Mouse (Mus musculus) heart, embryonic 16.5 days (tissue): ENCODE data around the gene Swi5. TPM values are rescaled to one million over a fixed set of nuclear protein-coding genes. Genes with fewer than 3 reads are reported as not detected.
"Not testable (repeated sequence)": the region's sequence is repeated elsewhere in the genome, so short reads cannot be mapped to it uniquely, and the experiment has no call there.

Source experiments
- ATAC-seq: fragments of 200-750 bp; cut with Nextera tagmentation; replicated peaks from 2 replicates; pipeline ENCODE4 v1.8.0; 2017; ENCODE audit warnings: moderate number of reproducible peaks; ENCODE audit not compliant: insufficient read depth, low FRiP score; ENCODE audit errors: extremely low read depth
- H3K27ac ChIP-seq: fragments of 300-500 bp; sonication (generic); 2 replicates; pipeline ENCODE4 v1.5.1; 2014; ENCODE audit warnings: mild to moderate bottlenecking, low read length, control low read depth, moderate library complexity
- H3K27me3 ChIP-seq: fragments of 300-500 bp; sonication (generic); 2 replicates; pipeline ENCODE4 v1.6.1; 2014; ENCODE audit warnings: low read length, mixed read lengths; ENCODE audit not compliant: control insufficient read depth, insufficient read depth
- H3K36me3 ChIP-seq: fragments of 300-500 bp; sonication (generic); 2 replicates; pipeline ENCODE4 v1.6.1; 2014; ENCODE audit not compliant: control insufficient read depth, insufficient read depth
- H3K4me1 ChIP-seq: fragments of 300-500 bp; sonication (generic); 2 replicates; pipeline ENCODE4 v1.6.1; 2014; ENCODE audit warnings: low read length, mixed read lengths; ENCODE audit not compliant: control insufficient read depth, insufficient read depth
- H3K4me2 ChIP-seq: fragments of 300-500 bp; sonication (generic); 2 replicates; pipeline ENCODE4 v1.6.1; 2014; ENCODE audit warnings: low read depth, mild to moderate bottlenecking, control low read depth, low read length
- H3K4me3 ChIP-seq: fragments of 300-500 bp; sonication (generic); 2 replicates; pipeline ENCODE4 v1.5.1; 2014; ENCODE audit warnings: mild to moderate bottlenecking, control low read depth, low read length
- H3K9ac ChIP-seq: fragments of 300-500 bp; sonication (generic); 2 replicates; pipeline ENCODE4 v1.6.1; 2014; ENCODE audit warnings: low read length, control low read depth
- H3K9me3 ChIP-seq: fragments of 300-500 bp; sonication (generic); replicated peaks from 2 replicates; pipeline ENCODE4 v1.6.1; 2016; ENCODE audit warnings: low read length; ENCODE audit not compliant: control insufficient read depth
- WGBS: fragments of 180-500 bp; shearing (Covaris S2); extraction: QIAGEN DNeasy Blood & Tissue Kit; methylation state at CpG from one replicate; pipeline ENCODE4 v1.1.7; 2014; 5-methylcytosine and 5-hydroxymethylcytosine counted together
- polyA plus RNA-seq: library from polyadenylated mRNA; unstranded; fragments of >200 nt; fragmentation: Nextera tagmentation; extraction: Ambion mirVana; gene quantifications from 2 replicates; pipeline ENCODE4 v1.2.1, GENCODE M21; 2015

The Swi5 gene
- polyA plus RNA-seq, 1 experiment from 2014 or later, result 327 TPM

DNA sequence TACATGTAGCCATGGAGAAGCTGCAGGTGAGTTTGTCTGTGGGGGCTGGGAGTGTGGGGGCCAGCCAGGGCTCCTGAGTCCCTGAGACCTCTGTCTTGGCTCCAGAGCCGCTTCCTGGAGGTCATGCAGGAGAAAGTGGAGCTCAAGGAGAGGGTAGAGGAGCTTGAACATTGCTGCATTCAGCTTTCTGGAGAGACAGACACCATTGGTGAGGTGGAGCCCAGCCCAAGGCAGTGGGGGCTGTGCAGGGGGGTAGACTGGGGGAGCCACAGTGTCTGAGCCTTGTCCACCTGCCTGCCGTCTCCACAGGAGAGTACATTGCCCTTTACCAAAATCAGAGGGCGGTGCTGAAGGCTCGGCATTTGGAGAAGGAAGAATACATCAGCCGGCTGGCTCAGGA is 17.8 kb upstream of the Swi5 start:
- Histone ChIP-seq H3K9me3 (no peaks in the 10 kb centered on the region), H3K36me3 (peaks cover 48% of the 10 kb centered on the region), H3K4me3 (no peak overlapping the region), H3K9ac (no peak overlapping the region), H3K27me3 (no peaks in the 10 kb centered on the region), H3K4me1 (no peaks in the 10 kb centered on the region), H3K4me2 (no peak overlapping the region), H3K27ac (no peak overlapping the region)
- WGBS, result 86% methylated on average over 5 of the region's 5 CpGs
- no peak for ATAC-seq

DNA sequence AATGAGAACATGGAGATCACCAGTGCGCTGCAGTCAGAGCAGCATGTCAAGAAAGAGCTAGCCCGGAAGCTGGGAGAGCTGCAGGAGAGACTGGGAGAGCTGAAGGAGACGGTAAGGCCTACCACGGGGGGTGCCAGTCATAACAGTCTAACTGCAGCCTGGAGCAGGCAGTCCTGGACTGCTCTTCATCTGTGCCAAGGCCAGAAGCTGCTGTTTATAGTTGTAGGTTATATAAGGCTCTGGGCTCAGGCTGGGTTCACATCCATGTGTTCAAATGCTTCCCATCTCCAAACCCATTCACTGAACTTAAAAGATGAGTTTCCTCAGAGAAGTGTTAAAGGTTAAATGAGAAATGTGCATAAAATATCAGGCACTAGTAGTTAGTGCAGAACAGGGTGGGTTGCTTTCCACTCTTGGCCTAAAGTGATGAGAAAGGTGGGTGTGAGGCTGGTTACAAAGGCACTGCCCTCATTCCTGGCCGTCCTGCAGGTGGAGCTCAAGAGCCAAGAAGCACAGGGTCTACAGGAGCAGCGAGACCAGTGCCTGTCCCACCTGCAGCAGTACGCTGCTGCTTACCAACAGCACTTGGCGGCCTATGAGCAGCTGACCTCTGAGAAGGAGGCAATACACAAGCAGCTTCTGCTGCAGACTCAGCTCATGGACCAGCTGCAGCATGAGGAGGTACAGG is 16.4 kb upstream of the Swi5 start:
- Histone ChIP-seq H3K9me3 (no peaks in the 10 kb centered on the region), H3K4me1 (no peaks in the 10 kb centered on the region), H3K4me3 (no peak overlapping the region), H3K9ac (no peak overlapping the region), H3K27ac (no peak overlapping the region), H3K4me2 (no peak overlapping the region), H3K27me3 (no peaks in the 10 kb centered on the region), H3K36me3 (peaks cover 57% of the 10 kb centered on the region)
- WGBS, result 60% methylated on average over 8 of the region's 8 CpGs
- peak; percentile 28; the same call in 1 of the 2 replicates for ATAC-seq

DNA sequence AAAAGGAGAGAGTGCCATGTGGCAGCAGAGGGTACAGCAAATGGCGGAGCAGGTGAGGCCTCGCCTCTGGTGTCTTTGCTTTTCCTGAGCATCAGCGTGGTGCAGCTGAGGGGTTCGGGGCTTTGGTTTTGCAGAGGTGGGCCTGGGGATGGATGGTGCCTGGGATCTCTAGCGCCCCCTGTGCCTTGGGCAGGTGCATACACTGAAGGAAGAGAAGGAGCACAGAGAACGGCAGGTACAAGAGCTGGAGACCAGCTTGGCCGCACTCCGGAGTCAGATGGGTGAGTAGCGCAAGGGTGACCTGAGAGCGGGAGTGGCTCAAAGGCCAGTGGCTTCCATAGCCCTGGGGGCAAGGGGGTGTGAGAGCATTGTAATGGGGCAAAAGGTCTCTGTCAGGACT is 15.1 kb upstream of the Swi5 start:
- Histone ChIP-seq H3K36me3 (peaks cover 69% of the 10 kb centered on the region), H3K4me1 (no peaks in the 10 kb centered on the region), H3K9me3 (no peaks in the 10 kb centered on the region), H3K27ac (no peak overlapping the region), H3K27me3 (no peaks in the 10 kb centered on the region), H3K9ac (no peak overlapping the region), H3K4me3 (no peak overlapping the region), H3K4me2 (no peak overlapping the region)
- ATAC-seq, result no peak
- WGBS, result 85% methylated on average over 10 of the region's 10 CpGs

DNA sequence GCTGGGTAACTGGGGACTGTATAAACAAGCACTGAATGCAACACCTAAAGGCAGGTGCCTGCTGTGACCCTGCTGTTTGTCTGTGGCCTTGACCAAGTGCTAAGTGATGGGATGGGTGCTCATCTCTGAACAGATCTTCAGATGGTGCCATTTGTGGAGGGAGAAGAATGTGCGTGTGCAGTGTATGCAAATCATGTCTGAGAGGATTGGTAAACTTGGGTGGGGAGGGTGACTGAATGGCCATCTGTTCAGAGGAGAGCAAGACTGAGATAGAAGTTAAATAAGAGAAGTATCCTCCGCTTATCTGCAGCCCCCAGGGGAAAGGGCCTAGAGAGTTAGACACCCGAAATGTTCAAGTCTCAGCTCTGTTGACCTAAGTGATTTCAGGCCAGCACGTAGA is 11.6 kb upstream of the Swi5 start:
- Histone ChIP-seq H3K27me3 (no peaks in the 10 kb centered on the region), H3K9me3 (no peaks in the 10 kb centered on the region), H3K36me3 (peaks cover 54% of the 10 kb centered on the region), H3K4me1 (peaks cover 3% of the 10 kb centered on the region), H3K9ac (no peak overlapping the region), H3K4me3 (no peak overlapping the region), H3K27ac (no peak overlapping the region), H3K4me2 (no peak overlapping the region)
- ATAC-seq, result no peak
- WGBS, result 89% methylated on average over 4 of the region's 4 CpGs

DNA sequence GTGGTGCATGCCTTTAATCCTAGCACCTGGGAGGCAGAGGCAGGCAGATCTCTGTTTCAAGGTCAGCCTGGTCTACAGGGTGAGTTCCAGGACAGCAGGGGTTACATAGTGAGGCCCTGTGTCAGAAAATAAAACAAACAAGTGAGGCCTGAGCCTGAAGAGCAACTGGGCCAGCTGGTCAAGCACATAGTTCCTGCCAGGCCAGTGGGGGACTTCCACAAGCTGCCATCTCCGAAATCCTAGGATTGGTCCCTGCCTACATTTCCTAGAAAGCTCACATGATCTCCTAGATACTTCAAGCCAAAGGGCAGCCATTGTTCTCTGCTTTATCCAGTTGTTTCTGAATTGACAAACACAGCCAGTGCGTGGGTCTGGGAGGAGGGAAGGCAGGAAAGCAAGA is 8.0 kb upstream of the Swi5 start:
- H3K4me3 ChIP-seq, H3K9ac ChIP-seq, H3K4me2 ChIP-seq, H3K9me3 ChIP-seq, H3K27ac ChIP-seq, ATAC-seq, H3K27me3 ChIP-seq: not testable (repeated sequence)
- Histone ChIP-seq H3K36me3 (peaks cover 35% of the 10 kb centered on the region), H3K4me1 (peaks cover 13% of the 10 kb centered on the region)
- 79% methylated on average over 2 of the region's 2 CpGs for WGBS

DNA sequence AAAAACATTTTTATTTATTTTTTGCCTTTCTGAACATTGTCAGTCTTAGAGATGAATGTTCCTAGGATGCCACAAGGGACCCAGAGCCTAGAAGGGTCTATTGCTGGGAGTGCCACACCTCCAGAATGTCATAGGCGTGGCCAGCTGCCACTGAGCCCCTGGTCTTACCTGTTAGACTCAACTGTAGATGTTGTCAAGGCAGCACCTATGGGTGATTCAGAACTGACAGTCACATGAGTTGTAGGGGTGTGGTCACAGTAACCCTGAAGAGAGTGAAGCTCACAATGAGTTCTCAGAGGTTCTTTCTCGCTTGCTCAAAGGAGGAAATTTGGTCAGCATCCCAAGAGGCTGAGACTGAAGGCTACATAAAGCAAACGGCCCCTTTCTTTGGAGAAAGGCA is 7.4 kb upstream of the Swi5 start:
- no peak for ATAC-seq
- peaks cover 32% of the 10 kb centered on the region for H3K36me3 ChIP-seq
- no peak overlapping the region for H3K27ac ChIP-seq
- no peak overlapping the region for H3K4me3 ChIP-seq
- H3K4me2 ChIP-seq, result no peak overlapping the region
- H3K9me3 ChIP-seq, result no peaks in the 10 kb centered on the region
- no peaks in the 10 kb centered on the region for H3K27me3 ChIP-seq
- peaks cover 13% of the 10 kb centered on the region for H3K4me1 ChIP-seq
- 82% methylated on average over 3 of the region's 3 CpGs for WGBS
- H3K9ac ChIP-seq, result no peak overlapping the region

DNA sequence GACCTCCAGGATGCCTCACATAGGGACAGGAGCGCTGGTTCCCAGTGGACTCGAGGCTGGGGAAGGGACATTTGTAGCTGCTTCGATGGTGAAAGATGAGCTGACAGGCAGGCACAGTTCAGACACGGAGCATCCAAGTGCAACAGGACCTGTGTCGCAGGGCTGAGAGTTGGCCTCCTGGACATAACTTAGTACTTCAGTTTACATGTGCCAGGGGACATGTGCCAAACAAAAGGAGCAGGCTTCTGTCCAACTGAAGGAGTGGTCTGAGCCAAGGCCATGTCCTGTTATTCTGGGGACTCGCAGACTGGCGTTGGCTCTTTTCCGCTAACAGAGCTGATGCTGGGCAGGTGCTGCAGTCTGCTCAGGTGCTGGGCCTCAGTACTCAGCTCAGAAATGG is 6.5 kb upstream of the Swi5 start:
- H3K27ac ChIP-seq, result peak overlapping the region; percentile 52; the same call in 1 of the 2 replicates
- H3K9me3 ChIP-seq, result no peaks in the 10 kb centered on the region
- H3K9ac ChIP-seq, result no peak overlapping the region
- 54% methylated on average over 8 of the region's 8 CpGs for WGBS
- H3K4me3 ChIP-seq, result no peak overlapping the region
- peaks cover 25% of the 10 kb centered on the region for H3K36me3 ChIP-seq
- peaks cover 17% of the 10 kb centered on the region for H3K4me1 ChIP-seq
- ATAC-seq, result peak; percentile 64
- no peak overlapping the region for H3K4me2 ChIP-seq
- no peaks in the 10 kb centered on the region for H3K27me3 ChIP-seq

DNA sequence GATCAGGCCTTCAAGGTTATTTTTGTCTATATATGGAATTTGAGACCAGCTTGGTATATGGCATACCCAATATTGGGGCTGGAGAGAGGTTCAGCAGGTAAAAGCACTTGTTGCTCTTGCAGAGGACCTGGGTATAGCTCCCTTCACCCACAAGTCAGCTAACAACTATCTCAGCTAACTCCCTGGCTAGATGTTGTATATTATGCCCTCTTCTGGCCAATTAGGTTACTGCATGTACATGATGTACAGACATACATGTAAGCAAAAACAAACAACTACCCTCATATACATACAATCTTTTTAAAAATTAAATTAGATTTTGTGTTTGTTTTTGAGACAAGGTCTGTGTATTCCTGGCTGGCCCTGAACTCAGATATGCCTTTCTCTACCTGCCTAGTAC is 1.7 kb upstream of the Swi5 start:
- no peak overlapping the region for H3K4me3 ChIP-seq
- H3K9ac ChIP-seq, result no peak overlapping the region
- H3K4me1 ChIP-seq, result peaks cover 30% of the 10 kb centered on the region
- peaks cover 5% of the 10 kb centered on the region; the same call in 1 of the 2 replicates for H3K36me3 ChIP-seq
- H3K27ac ChIP-seq, result no peak overlapping the region
- no peaks in the 10 kb centered on the region for H3K9me3 ChIP-seq
- H3K4me2 ChIP-seq, result peak overlapping the region; percentile 94
- H3K27me3 ChIP-seq, result no peaks in the 10 kb centered on the region
- ATAC-seq, result no peak

DNA sequence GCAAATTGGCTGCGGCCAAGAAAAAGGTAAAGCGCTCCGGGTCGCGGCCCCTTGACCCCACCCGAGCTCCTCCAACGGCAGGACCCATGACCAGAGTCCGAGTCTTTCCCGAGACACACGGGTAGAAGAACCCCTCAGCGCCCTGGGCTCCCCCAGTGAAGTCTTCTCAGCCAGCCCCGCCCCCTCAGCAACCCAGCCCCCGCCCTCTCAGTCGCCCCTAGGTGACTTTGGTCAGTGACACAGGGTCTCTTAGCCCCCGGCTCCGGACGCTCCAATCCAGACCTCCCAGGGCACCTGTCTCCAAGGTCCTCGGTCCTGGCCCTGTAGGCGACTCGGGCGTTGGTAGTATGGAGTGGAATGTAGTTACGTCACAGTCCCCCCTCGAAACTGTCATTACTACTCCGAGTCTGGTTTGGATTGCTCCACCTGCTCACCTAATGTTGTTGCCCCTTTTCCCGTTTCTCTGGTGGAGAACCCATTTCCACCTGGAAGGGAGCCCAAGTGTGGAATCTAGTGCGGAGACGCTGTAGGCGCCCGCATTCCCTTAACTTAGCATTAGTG is 576 bp upstream of the Swi5 start:
- ATAC-seq, result peak; percentile 44
- peak overlapping the region; percentile 83 for H3K27ac ChIP-seq
- peak overlapping the region; percentile 94 for H3K4me2 ChIP-seq
- H3K36me3 ChIP-seq, result peaks cover 5% of the 10 kb centered on the region; the same call in 1 of the 2 replicates
- no peaks in the 10 kb centered on the region for H3K27me3 ChIP-seq
- peak overlapping the region; percentile 91 for H3K4me3 ChIP-seq
- peak overlapping the region; percentile 88 for H3K9ac ChIP-seq
- 1% methylated on average over 29 of the region's 29 CpGs for WGBS
- H3K4me1 ChIP-seq, result peaks cover 22% of the 10 kb centered on the region
- H3K9me3 ChIP-seq, result no peaks in the 10 kb centered on the region
